Mouse (Mus musculus) CH12.LX (cell line): ENCODE measurements around the gene AC140267.1. TPM values are rescaled to one million over a fixed set of nuclear protein-coding genes. Genes with fewer than 3 reads are reported as not detected.

Source experiments
- DNase-seq: peaks from one replicate; pipeline ENCODE4 v3.0.0-alpha.2; 2013; ENCODE audit errors: extremely low read depth
- H3K27ac ChIP-seq: 2 replicates; pipeline ENCODE4 v1.5.1; 2012; ENCODE audit warnings: low read depth, mild to moderate bottlenecking, control low read depth, moderate library complexity; ENCODE audit not compliant: insufficient read depth
- H3K27me3 ChIP-seq: replicated peaks from 2 replicates; pipeline ENCODE3; 2012; ENCODE audit warnings: inconsistent platforms
- H3K36me3 ChIP-seq, 2 experiments: replicated peaks in 1 of 2; 2 replicates each; pipeline versions ENCODE3 to v1.6.1; 2012; ENCODE audit warnings: inconsistent platforms in 1 of 2, low read length in 1 of 2, mild to moderate bottlenecking in 1 of 2, mixed read lengths in 1 of 2, moderate library complexity in 1 of 2; ENCODE audit not compliant: control insufficient read depth in 1 of 2, insufficient read depth in 1 of 2
- H3K4me1 ChIP-seq, 2 experiments: 2 replicates each; pipeline ENCODE4 v1.6.1; 2012; ENCODE audit warnings: inconsistent platforms in 1 of 2, moderate library complexity in 1 of 2; ENCODE audit not compliant: insufficient read depth in 2 of 2, control insufficient read depth in 1 of 2
- H3K4me2 ChIP-seq: 2 replicates; pipeline ENCODE4 v1.6.1; 2012; ENCODE audit warnings: low read depth, mild to moderate bottlenecking, control low read depth; ENCODE audit not compliant: poor library complexity, insufficient read depth, severe bottlenecking
- H3K4me3 ChIP-seq, 3 experiments: fragments of 150-350 bp in 1 of 3; sonication (generic) in 1 of 3; replicated peaks in 1 of 3; 2 replicates each; pipeline versions ENCODE3 to v1.5.1; 2011 to 2012; ENCODE audit warnings: low read depth in 2 of 3, low read length in 2 of 3, mild to moderate bottlenecking in 2 of 3, moderate library complexity in 2 of 3, control low read depth in 1 of 3, improper control_type of control experiment in 1 of 3, inconsistent platforms in 1 of 3, mixed read lengths in 1 of 3; ENCODE audit not compliant: poor library complexity in 1 of 3
- H3K79me2 ChIP-seq: replicated peaks from 2 replicates; pipeline ENCODE4 v1.6.1; 2012; ENCODE audit warnings: mild to moderate bottlenecking, moderate library complexity; ENCODE audit not compliant: control insufficient read depth, poor library complexity, insufficient read depth, severe bottlenecking; ENCODE audit errors: extremely low read depth
- H3K9ac ChIP-seq: 2 replicates; pipeline ENCODE4 v1.6.1; 2012; ENCODE audit warnings: low read depth, mild to moderate bottlenecking, control low read depth, moderate library complexity; ENCODE audit not compliant: insufficient read depth
- H3K9me3 ChIP-seq: replicated peaks from 2 replicates; pipeline ENCODE3; 2012; ENCODE audit warnings: low read length, inconsistent platforms, mixed read lengths
- BHLHE40 ChIP-seq: IDR thresholded peaks from 2 replicates; pipeline ENCODE4 v1.6.1; 2011; ENCODE audit warnings: mild to moderate bottlenecking, low read depth, low read length, improper control_type of control experiment
- E2F4 ChIP-seq: IDR thresholded peaks from 2 replicates; pipeline ENCODE4 v1.6.1; 2011; ENCODE audit warnings: low read depth, low read length, improper control_type of control experiment; ENCODE audit not compliant: insufficient replicate concordance
- ETS1 ChIP-seq: conservative IDR thresholded peaks from 2 replicates; pipeline ENCODE4 v1.6.1; 2012; ENCODE audit warnings: low read depth, mild to moderate bottlenecking, inconsistent platforms, low read length, improper control_type of control experiment, moderate library complexity
- MAFK ChIP-seq: IDR thresholded peaks from 2 replicates; pipeline ENCODE4 v1.6.1; 2011; ENCODE audit warnings: low read length, improper control_type of control experiment; ENCODE audit not compliant: insufficient replicate concordance
- MAX ChIP-seq: IDR thresholded peaks from 2 replicates; pipeline ENCODE4 v1.6.1; 2011; ENCODE audit warnings: low read length, improper control_type of control experiment
- MXI1 ChIP-seq: IDR thresholded peaks from 2 replicates; pipeline ENCODE4 v1.6.1; 2011; ENCODE audit warnings: mild to moderate bottlenecking, low read depth, low read length, improper control_type of control experiment
- MYC ChIP-seq: IDR thresholded peaks from 2 replicates; pipeline ENCODE4 v1.6.1; 2011; ENCODE audit warnings: low read depth, mild to moderate bottlenecking, improper control_type of control experiment, low read length
- NELFE ChIP-seq: IDR thresholded peaks from 2 replicates; pipeline ENCODE4 v1.6.1; 2011; ENCODE audit warnings: low read depth, low read length, improper control_type of control experiment
- NRF1 ChIP-seq: IDR thresholded peaks from 2 replicates; pipeline ENCODE4 v1.6.1; 2014; ENCODE audit warnings: low read depth, mild to moderate bottlenecking, inconsistent platforms, low read length, improper control_type of control experiment, moderate library complexity
- PAX5 ChIP-seq: IDR thresholded peaks from 2 replicates; pipeline ENCODE4 v1.6.1; 2012; ENCODE audit warnings: low read length, inconsistent platforms, mixed read lengths
- POLR2AphosphoS2 ChIP-seq: IDR thresholded peaks from 2 replicates; pipeline ENCODE4 v1.6.1; 2011; ENCODE audit warnings: low read depth, low read length, improper control_type of control experiment
- RAD21 ChIP-seq: IDR thresholded peaks from 2 replicates; pipeline ENCODE4 v1.6.1; 2011; ENCODE audit warnings: low read depth, mild to moderate bottlenecking, low read length, improper control_type of control experiment, moderate library complexity
- SMC3 ChIP-seq: IDR thresholded peaks from 2 replicates; pipeline ENCODE4 v1.6.1; 2011; ENCODE audit warnings: low read depth, low read length, improper control_type of control experiment
- TCF12 ChIP-seq: IDR thresholded peaks from 2 replicates; pipeline ENCODE4 v1.6.1; 2014; ENCODE audit warnings: low read depth, mild to moderate bottlenecking, inconsistent platforms, low read length, improper control_type of control experiment
- UBTF ChIP-seq: IDR thresholded peaks from 2 replicates; pipeline ENCODE4 v1.6.1; 2012; ENCODE audit warnings: low read depth, mild to moderate bottlenecking, inconsistent platforms, low read length, improper control_type of control experiment, moderate library complexity
- USF1 ChIP-seq: IDR thresholded peaks from 2 replicates; pipeline ENCODE4 v1.6.1; 2014; ENCODE audit warnings: low read depth, mild to moderate bottlenecking, inconsistent platforms, low read length, improper control_type of control experiment
- USF2 ChIP-seq: conservative IDR thresholded peaks from 2 replicates; pipeline ENCODE4 v1.6.1; 2011; ENCODE audit warnings: low read depth, low read length, improper control_type of control experiment
- ZC3H11A ChIP-seq: IDR thresholded peaks from 2 replicates; pipeline ENCODE4 v1.6.1; 2012; ENCODE audit warnings: low read depth, mild to moderate bottlenecking, inconsistent platforms, low read length, improper control_type of control experiment
- ZMIZ1 ChIP-seq: IDR thresholded peaks from 2 replicates; pipeline ENCODE4 v1.6.1; 2012; ENCODE audit warnings: low read depth, mild to moderate bottlenecking, inconsistent platforms, low read length, improper control_type of control experiment
- ZNF384 ChIP-seq: IDR thresholded peaks from 2 replicates; pipeline ENCODE4 v1.6.1; 2012; ENCODE audit warnings: low read depth, low read length, improper control_type of control experiment, inconsistent platforms
- dilution Hi-C: fragments of 300-500 bp; cut with MboI; formaldehyde crosslinking; loops from 2 replicates; pipeline ENCODE4 v1.14.3; 2020; ENCODE audit warnings: low sequenced_read_pairs; ENCODE audit not compliant: extremely low pct_unique_long_range_greater_than_20kb, extremely low pct_ligation_motif_present
- in situ Hi-C: fragments of 300-500 bp; cut with MboI; formaldehyde crosslinking; loops from 3 replicates; pipeline ENCODE4 v1.14.3; 2019; ENCODE audit warnings: low sequenced_read_pairs, low pct_ligation_motif_present, low pct_unique_long_range_greater_than_20kb, mixed read lengths
- polyA plus RNA-seq: library from polyadenylated mRNA; unstranded; fragments of >175 nt; gene quantifications from 2 replicates; pipeline ENCODE4 v1.2.1, GENCODE M21; 2012; ENCODE audit warnings: low read depth; ENCODE audit not compliant: insufficient read length
- total RNA-seq, 2 experiments: library from RNA; depleted of rRNA; stranded (reverse); fragments of 300-350 nt in 1 of 2; fragments of >200 nt in 1 of 2; gene quantifications; 2 replicates each; pipeline ENCODE4 v1.2.3; 2012 to 2014

The AC140267.1 gene
- total and polyA plus RNA-seq, 3 experiments = not detected

- no peak overlapping the region for H3K4me2 ChIP-seq
- H3K9ac ChIP-seq = no peak overlapping the region
- no peak for DNase-seq
- no peak for TF ChIP-seq ETS1
- no peak for TF ChIP-seq PAX5
- TF ChIP-seq ZMIZ1 = no peak
- TF ChIP-seq RAD21 = no peak
- TF ChIP-seq SMC3 = no peak
- TF ChIP-seq NRF1 = no peak
- TF ChIP-seq MAFK = no peak
- no peak for TF ChIP-seq BHLHE40
- no peak for TF ChIP-seq E2F4
- no peak for TF ChIP-seq USF1
- no peak for TF ChIP-seq NELFE
- no peak for TF ChIP-seq MXI1
- in situ Hi-C loops = loop anchor here (10.0 kb wide), 1 partner anchor 288 kb away; no protein-coding TSS in a partner anchor
- H3K27me3 ChIP-seq = no peaks in the 10 kb centered on the region
- H3K4me3 ChIP-seq = no peak overlapping the region
- H3K36me3 ChIP-seq = peaks cover 19 to 23% of the 10 kb centered on the region in 2 experiments
- H3K79me2 ChIP-seq = peaks cover 28% of the 10 kb centered on the region
- dilution Hi-C loops = no loop called here
- no peaks in the 10 kb centered on the region for H3K9me3 ChIP-seq
- H3K27ac ChIP-seq = no peak overlapping the region
- H3K4me1 ChIP-seq = peaks cover 4 to 32% of the 10 kb centered on the region in 2 experiments; a peak in 3 of 4 replicates
Observed at GRCm38 (mm10) chr15:80232331-80232730, 3.3 kb upstream of the AC140267.1 start.

GRCm38 (mm10) chr15:80233053-80233452, 2.6 kb upstream of the AC140267.1 start:
- TF ChIP-seq MXI1 = no peak
- no peak for TF ChIP-seq MAX
- TF ChIP-seq TCF12 = no peak
- TF ChIP-seq USF1 = no peak
- no peak for TF ChIP-seq ZNF384
- TF ChIP-seq USF2 = no peak
- TF ChIP-seq POLR2AphosphoS2 = no peak
- no peak for TF ChIP-seq UBTF
- no peak for TF ChIP-seq MYC
- TF ChIP-seq ZC3H11A = no peak
- no peak for TF ChIP-seq NELFE
- TF ChIP-seq NRF1 = no peak
- no peaks in the 10 kb centered on the region for H3K27me3 ChIP-seq
- H3K27ac ChIP-seq = no peak overlapping the region
- H3K4me2 ChIP-seq = no peak overlapping the region
- H3K9me3 ChIP-seq = no peaks in the 10 kb centered on the region
- H3K36me3 ChIP-seq = peaks cover 27 to 30% of the 10 kb centered on the region in 2 experiments
- in situ Hi-C loops (loop anchor here (10.0 kb wide), 1 partner anchor 288 kb away; no protein-coding TSS in a partner anchor), dilution Hi-C loops (no loop called here)
- H3K9ac ChIP-seq = 0 out of 2 replicates have a peak overlapping the region, but pooled peaks have one; percentile 23
- no peak overlapping the region for H3K4me3 ChIP-seq
- DNase-seq = no peak
- H3K79me2 ChIP-seq = peaks cover 28% of the 10 kb centered on the region
- peaks cover 2 to 25% of the 10 kb centered on the region in 2 experiments; a peak in 3 of 4 replicates for H3K4me1 ChIP-seq
